Mouse (Mus musculus): ENCODE results near the gene Gm10639. TPM values are rescaled to one million over a fixed set of nuclear protein-coding genes. Genes with fewer than 3 reads are reported as not detected.
"Not testable (repeated sequence)": the region's sequence is repeated elsewhere in the genome, so short reads cannot be mapped to it uniquely, and the experiment has no call there.

Gm10639 gene
- polyA plus RNA-seq, 1 experiment from 2014 or later: not detected

DNA sequence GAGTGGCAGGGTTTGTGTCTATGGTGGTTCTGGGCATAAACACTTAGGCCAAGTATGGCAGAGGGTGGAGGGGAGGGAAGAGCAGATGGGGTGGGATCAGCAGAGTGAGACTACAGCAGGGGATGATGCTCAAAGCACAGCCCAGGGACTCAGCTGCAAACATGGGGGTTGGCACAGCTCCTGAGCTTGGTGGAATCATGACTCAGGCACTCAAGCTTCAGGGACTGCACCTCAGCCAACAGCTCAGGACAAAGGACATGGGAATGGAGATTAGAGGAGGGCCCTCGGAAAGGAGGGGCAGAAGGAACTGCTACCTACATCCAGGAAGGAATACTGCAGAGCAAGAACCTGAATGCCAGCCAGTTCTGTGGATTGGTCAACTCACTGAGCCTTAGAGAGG is 9.4 kb downstream of the Gm10639 start:
- H3K4me3 ChIP-seq; ATAC-seq (ENCODE audit: insufficient number of reproducible peaks, insufficient read depth, low FRiP score, low TSS enrichment, low read depth); H3K27me3 ChIP-seq; H3K9ac ChIP-seq; H3K36me3 ChIP-seq; H3K27ac ChIP-seq; H3K4me1 ChIP-seq; H3K9me3 ChIP-seq; H3K4me2 ChIP-seq: not testable (repeated sequence)
- 77% methylated on average over 1 of the region's 1 CpGs for WGBS

DNA sequence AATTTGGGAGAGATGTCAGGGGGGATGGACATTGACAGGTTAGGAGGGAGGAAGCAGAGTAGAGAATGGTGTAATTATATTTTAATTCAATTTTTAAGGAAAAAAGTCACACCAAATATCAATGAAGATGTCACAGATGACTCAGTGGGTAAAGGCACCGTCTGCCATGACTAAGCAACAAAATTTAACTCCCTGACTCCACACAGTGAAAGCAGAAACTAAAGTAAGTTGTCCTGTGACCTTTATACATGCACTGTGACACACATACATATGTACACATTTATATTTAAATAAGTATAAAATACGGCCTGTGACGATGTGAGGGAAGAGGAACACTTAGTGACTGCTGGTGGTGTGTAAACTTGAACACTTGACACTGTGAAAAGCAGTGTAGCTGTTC is 18.4 kb downstream of the Gm10639 start:
- not testable (repeated sequence) for H3K36me3 ChIP-seq; H3K9me3 ChIP-seq; H3K27ac ChIP-seq; H3K4me3 ChIP-seq; H3K9ac ChIP-seq; H3K27me3 ChIP-seq; H3K4me1 ChIP-seq; ATAC-seq (ENCODE audit: insufficient number of reproducible peaks, insufficient read depth, low FRiP score, low TSS enrichment, low read depth); H3K4me2 ChIP-seq
- WGBS: 83% methylated on average over 3 of the region's 3 CpGs

DNA sequence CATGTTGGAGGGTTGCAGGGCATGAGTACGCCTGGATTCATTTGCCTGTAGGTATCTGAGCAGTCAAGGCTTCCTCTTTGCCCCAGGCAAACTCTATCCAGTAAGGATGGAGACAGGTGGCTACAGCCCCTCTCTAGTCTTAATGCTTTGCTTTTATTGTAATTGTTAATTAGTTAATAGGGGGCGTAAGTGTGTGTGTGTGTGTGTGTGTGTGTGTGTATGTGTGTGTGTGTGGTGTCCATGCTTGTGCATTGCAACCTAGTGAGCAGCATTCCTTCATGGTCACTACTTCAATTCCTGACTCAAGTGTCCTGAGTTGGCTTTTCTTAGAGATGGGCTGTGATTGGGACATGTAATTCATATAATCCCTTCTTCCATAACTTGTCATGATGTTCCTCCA is 25.0 kb downstream of the Gm10639 start, which contains the start of gene Omt2a:
TSS of gene Omt2a (minus strand) at position 101 of the 400 bp plus-strand sequence.
- no peaks in the 10 kb centered on the region for H3K4me1 ChIP-seq
- 54% methylated on average over 2 of the region's 2 CpGs for WGBS
- H3K4me2 ChIP-seq: no peak within 1 kb of the TSS
- H3K4me3 ChIP-seq: no peak within 1 kb of the TSS
- H3K36me3 ChIP-seq: no peaks in the 10 kb centered on the region
- H3K27me3 ChIP-seq: no peaks in the 10 kb centered on the region
- no peak within 1 kb of the TSS for H3K27ac ChIP-seq
- H3K9ac ChIP-seq: no peak within 1 kb of the TSS
- ATAC-seq (ENCODE audit: insufficient number of reproducible peaks, insufficient read depth, low FRiP score, low TSS enrichment, low read depth): no peak
- no peaks in the 10 kb centered on the region for H3K9me3 ChIP-seq

DNA sequence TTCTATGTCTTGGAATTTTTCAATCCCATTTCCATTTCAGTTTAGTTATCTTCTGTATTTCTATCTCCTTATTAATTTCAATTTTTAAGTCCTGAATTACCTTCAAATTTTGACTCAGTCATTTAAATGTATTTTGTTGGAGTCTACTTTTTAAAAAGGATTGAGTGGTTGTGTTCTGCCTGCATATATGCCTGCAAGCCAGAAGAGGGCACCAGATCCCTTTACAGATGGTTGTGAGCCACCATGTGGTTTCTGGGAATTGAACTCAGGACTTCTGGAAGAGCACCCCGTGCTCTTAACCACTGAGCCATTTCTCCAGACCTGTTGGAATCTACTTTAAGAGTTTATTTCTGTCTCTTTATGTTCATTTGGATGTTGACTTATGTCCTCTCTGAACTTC is 29.8 kb downstream of the Gm10639 start:
- Histone ChIP-seq H3K27me3 (no peaks in the 10 kb centered on the region), H3K36me3 (no peaks in the 10 kb centered on the region), H3K9me3 (no peaks in the 10 kb centered on the region), H3K9ac (no peak overlapping the region), H3K4me3 (no peak overlapping the region), H3K4me2 (no peak overlapping the region), H3K4me1 (no peaks in the 10 kb centered on the region), H3K27ac (no peak overlapping the region)
- WGBS: 34% methylated on average over 1 of the region's 1 CpGs
- no peak for ATAC-seq (ENCODE audit: insufficient number of reproducible peaks, insufficient read depth, low FRiP score, low TSS enrichment, low read depth)

DNA sequence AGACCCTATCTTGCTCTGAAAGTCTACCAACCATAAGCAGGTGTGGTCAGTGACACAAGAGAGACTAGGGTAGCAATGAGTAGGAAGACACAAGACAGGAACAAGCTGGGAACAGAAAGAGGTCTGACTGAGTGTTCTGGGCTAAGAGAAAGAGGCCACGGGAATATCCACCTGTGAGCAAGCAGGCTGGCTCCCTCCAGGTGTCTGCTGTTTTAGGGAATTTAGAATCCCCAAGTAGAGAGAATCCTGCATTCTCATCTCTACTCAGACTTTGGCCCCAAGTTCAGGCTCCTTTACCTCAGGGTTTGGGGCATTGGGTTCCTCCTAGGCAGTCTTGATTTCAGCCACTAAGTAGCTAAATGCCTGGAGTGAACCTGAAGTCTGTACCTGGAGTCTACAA is 37.6 kb downstream of the Gm10639 start, which contains the start of gene Omt2b:
TSS of gene Omt2b (plus strand) at position 301 of the 400 bp plus-strand sequence.
- not testable (repeated sequence) for H3K9ac ChIP-seq; ATAC-seq (ENCODE audit: insufficient number of reproducible peaks, insufficient read depth, low FRiP score, low TSS enrichment, low read depth); H3K27ac ChIP-seq; H3K4me2 ChIP-seq; H3K9me3 ChIP-seq; H3K27me3 ChIP-seq; H3K36me3 ChIP-seq; H3K4me3 ChIP-seq; H3K4me1 ChIP-seq
- WGBS: 88% methylated on average over 1 of the region's 1 CpGs

DNA sequence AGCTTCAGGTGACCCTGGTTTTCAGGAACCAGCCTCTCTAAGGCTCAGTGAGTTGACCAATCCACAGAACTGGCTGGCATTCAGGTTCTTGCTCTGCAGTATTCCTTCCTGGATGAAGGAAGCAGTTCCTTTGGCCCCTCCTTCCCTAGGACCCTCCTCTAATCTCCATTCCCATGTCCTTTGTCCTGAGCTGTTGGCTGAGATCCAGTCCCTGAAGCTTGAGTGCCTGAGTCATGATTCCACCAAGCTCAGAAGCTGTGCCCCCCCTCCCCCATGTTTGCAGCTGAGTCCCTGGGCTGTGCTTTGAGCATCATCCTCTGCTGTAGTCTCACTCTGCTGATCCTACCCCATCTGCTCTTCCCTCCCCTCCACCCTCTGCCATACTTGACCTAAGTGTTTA is 47.3 kb downstream of the Gm10639 start:
- H3K27ac ChIP-seq; H3K36me3 ChIP-seq; H3K4me3 ChIP-seq; ATAC-seq (ENCODE audit: insufficient number of reproducible peaks, insufficient read depth, low FRiP score, low TSS enrichment, low read depth); H3K9me3 ChIP-seq; H3K9ac ChIP-seq; H3K27me3 ChIP-seq; H3K4me2 ChIP-seq; H3K4me1 ChIP-seq: not testable (repeated sequence)

DNA sequence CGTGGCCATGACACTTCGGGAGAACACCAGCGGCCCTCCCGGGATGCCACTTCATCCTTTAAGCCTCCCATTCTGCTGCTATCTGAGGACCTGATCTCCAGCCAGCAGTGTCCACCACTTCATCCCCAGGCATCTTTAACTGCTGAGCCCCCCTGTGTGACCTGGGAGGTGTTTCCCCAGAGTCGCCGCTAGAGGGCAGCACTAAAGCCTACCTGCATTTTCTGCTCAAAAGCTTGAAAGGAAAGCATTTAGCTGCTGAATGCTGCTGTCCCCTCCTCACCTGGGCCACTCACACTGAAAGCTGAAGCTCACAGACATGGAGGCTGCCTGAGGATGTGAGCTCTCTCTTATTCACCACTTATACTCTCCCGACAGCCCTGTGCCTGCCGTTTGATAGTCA is 50.6 kb downstream of the Gm10639 start:
- ATAC-seq (ENCODE audit: insufficient number of reproducible peaks, insufficient read depth, low FRiP score, low TSS enrichment, low read depth): not testable (repeated sequence)
- WGBS: 21% methylated on average over 8 of the region's 8 CpGs

DNA sequence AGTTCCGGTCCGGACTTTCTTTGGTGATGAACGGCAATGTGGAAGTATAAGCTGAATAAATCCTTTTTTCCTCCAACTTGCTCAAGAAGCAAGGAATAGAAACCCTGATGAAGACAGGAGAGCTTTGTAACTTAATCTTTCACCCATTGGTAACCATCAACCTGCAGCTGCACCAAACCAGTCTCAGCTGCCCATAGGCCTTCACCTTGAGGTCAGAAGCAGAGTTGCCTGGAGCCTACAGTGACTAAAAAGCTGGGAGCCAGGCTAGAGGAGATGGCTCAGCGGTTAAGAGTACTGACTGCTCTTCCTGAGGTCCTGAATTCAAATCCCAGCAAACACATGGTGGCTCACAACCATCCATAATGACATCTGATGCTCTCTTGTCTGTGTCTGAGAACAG is 52.8 kb downstream of the Gm10639 start:
- H3K4me2 ChIP-seq; H3K9ac ChIP-seq; H3K4me1 ChIP-seq; H3K36me3 ChIP-seq; H3K27me3 ChIP-seq; H3K4me3 ChIP-seq; ATAC-seq (ENCODE audit: insufficient number of reproducible peaks, insufficient read depth, low FRiP score, low TSS enrichment, low read depth); H3K27ac ChIP-seq; H3K9me3 ChIP-seq: not testable (repeated sequence)
- 87% methylated on average over 4 of the region's 4 CpGs for WGBS

More for the DNA sequence above, 50.6 kb downstream of the Gm10639 start:
- H3K9me3 ChIP-seq, H3K27me3 ChIP-seq, H3K36me3 ChIP-seq, H3K27ac ChIP-seq, H3K9ac ChIP-seq, H3K4me2 ChIP-seq, H3K4me3 ChIP-seq, H3K4me1 ChIP-seq: not testable (repeated sequence)

DNA sequence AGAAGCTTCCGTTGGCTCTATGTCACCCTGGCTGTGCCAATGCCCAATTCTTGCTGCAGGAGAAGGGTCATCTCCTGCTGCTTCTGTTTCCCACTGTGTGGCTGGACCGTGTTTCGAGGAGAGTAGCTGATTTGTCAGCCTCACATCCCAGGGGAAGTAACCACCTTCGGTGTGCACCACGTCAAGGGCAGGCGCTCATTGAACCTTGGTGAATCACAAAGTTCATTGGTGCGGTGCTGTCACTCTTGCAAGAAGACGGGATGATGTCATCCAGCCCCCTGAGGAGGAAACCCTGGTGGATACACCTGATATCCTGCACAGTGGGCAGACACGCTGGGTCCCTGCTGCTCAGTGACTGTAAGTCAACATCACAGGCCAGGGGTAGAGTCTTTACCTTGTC is 53.3 kb downstream of the Gm10639 start:
- not testable (repeated sequence) for H3K9ac ChIP-seq; H3K27me3 ChIP-seq; H3K4me3 ChIP-seq; H3K27ac ChIP-seq; H3K4me1 ChIP-seq; ATAC-seq (ENCODE audit: insufficient number of reproducible peaks, insufficient read depth, low FRiP score, low TSS enrichment, low read depth); H3K36me3 ChIP-seq; H3K4me2 ChIP-seq; H3K9me3 ChIP-seq
- 83% methylated on average over 9 of the region's 9 CpGs for WGBS

DNA sequence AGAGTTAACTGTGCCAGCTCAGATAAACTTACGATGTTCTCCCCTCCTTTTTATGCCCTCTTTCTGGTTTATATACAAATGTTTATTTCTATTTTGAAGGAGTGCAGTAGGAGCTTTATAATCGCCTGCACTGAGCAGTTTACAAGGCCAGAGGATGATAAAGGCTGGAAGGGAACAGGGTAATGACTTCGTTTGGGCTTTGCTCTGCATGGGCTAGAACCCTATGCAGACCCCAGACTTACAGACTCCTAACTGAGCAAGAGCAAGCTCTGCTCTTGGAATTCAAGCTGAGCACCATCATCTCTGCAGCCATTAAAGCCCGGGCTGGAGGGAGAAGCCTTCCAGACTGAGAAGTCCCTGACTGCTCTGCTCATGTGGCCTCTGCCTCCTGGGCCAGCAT is 55.5 kb downstream of the Gm10639 start:
- H3K9ac ChIP-seq; H3K27ac ChIP-seq; H3K4me2 ChIP-seq; H3K4me1 ChIP-seq; H3K9me3 ChIP-seq; H3K36me3 ChIP-seq; ATAC-seq (ENCODE audit: insufficient number of reproducible peaks, insufficient read depth, low FRiP score, low TSS enrichment, low read depth); H3K27me3 ChIP-seq; H3K4me3 ChIP-seq: not testable (repeated sequence)
- WGBS: 61% methylated on average over 4 of the region's 4 CpGs

DNA sequence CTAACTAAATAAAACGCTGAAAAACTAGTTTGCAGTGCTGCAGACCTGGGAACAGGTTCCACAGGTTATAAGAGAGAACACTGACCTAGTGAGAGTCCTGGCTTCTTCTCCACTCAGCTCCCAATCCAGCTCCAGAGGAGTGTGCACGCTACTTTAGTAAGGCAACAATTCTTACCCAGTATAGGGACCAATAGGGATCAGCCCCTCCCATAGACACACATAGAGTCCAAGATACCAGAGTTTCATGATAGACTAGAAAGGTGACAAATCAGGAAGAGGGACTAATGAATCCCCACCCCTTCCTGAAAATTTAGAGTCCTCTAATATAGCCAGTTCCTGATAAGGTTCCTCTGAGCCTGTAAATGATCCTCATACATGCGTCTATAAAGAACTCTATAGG is 57.3 kb downstream of the Gm10639 start:
- H3K9ac ChIP-seq: no peak overlapping the region
- H3K4me1 ChIP-seq: no peaks in the 10 kb centered on the region
- no peaks in the 10 kb centered on the region for H3K27me3 ChIP-seq
- no peak overlapping the region for H3K4me3 ChIP-seq
- no peaks in the 10 kb centered on the region for H3K9me3 ChIP-seq
- no peak overlapping the region for H3K4me2 ChIP-seq
- no peak for ATAC-seq (ENCODE audit: insufficient number of reproducible peaks, insufficient read depth, low FRiP score, low TSS enrichment, low read depth)
- WGBS: 57% methylated on average over 3 of the region's 3 CpGs
- no peaks in the 10 kb centered on the region for H3K36me3 ChIP-seq
- H3K27ac ChIP-seq: no peak overlapping the region

DNA sequence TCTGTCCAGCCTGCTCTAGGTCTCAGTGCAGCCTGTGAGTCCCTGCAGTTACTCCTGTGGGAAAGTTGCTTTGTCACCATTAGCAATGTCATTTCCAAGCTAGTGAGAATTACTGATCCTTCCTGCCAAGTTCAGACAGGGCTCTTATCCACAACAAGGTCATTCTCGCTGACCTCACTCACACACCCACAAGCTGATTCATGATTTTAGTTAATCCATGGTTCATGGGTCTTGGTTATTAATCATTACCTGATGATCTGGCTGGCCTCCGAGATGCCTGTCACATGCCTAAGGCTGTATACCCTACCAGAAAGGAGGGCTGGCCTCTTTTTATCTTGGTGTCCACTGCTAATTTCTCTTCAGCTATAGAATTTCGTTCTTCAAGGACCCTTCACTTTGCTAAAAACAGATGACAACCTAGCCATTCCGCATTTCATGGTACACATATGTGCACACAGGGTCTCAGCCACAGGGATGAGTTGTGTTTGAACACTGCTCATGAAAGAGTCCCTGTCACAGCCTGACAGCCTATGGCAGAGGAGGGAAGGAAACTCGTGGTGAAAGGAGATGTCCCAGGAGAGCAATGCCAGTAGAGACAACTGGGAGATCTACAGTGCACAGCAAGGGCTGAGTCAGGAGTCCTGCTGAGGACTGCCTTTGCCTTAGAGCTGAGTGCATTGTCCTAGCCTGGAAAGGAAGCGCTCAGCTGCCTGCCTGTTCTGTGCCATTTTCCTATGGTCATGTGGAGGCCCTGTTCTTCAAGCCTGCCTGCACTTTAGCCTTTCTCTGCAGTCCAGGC is 58.7 kb downstream of the Gm10639 start:
- 53% methylated on average over 6 of the region's 6 CpGs for WGBS
- H3K27ac ChIP-seq; H3K9ac ChIP-seq; H3K4me2 ChIP-seq; H3K4me3 ChIP-seq; ATAC-seq (ENCODE audit: insufficient number of reproducible peaks, insufficient read depth, low FRiP score, low TSS enrichment, low read depth); H3K4me1 ChIP-seq; H3K9me3 ChIP-seq; H3K27me3 ChIP-seq; H3K36me3 ChIP-seq: not testable (repeated sequence)
